Mouse (Mus musculus) layer of hippocampus, adult 11-12 months (tissue): ENCODE results near the gene Wdr90.
"Not testable (repeated sequence)": the region's sequence is repeated elsewhere in the genome, so short reads cannot be mapped to it uniquely, and the experiment has no call there.

Experiments
- DNase-seq: peaks from one replicate; pipeline ENCODE4 v3.0.0; 2022; ENCODE audit warnings: low spot score

The Wdr90 gene

DNA sequence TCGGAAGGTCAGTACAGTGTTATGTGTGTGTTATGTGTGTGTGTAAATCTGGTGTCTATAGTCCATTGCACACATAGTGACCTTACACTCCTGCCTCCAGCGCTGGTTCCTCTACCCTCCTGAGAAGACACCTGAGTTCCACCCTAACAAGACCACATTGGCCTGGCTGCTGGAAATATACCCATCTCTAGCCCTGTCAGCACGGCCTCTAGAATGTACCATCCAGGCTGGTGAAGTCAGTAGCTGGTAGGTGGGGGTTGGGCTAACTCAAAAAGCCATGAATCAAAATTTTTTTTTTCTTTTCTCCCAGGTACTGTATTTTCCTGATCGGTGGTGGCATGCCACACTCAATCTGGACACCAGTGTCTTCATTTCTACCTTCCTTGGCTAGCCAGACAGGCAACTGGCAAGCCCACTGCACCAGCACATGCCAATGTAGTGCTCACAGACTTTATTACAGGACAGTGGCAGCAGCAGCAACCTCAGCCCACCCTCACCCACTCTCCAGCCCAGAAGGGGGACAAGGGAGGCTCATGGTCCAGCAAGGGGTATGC is 31.0 kb downstream of the Wdr90 start:
- DNase-seq: no peak

DNA sequence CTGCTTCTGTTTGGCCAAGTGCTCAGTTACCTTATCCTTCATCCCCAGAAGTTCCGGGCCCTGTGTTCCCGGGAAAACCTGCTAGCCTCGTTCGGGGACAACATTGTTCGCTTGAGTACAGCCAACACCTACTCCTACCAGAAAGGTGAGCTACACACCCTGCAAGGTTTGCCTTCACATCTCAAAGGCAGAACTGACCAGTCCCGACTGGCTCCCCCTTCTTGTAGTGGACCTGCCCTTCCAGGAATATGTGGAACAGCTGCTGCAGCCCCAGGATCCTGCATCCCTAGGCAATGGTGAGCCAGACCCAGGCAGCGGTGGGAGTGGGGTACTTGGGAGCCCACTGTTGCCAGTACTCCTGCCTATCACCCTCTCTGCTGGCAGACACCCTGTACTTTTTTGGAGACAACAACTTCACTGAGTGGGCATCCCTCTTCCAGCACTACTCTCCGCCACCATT is 31.7 kb downstream of the Wdr90 start:
- no peak for DNase-seq

DNA sequence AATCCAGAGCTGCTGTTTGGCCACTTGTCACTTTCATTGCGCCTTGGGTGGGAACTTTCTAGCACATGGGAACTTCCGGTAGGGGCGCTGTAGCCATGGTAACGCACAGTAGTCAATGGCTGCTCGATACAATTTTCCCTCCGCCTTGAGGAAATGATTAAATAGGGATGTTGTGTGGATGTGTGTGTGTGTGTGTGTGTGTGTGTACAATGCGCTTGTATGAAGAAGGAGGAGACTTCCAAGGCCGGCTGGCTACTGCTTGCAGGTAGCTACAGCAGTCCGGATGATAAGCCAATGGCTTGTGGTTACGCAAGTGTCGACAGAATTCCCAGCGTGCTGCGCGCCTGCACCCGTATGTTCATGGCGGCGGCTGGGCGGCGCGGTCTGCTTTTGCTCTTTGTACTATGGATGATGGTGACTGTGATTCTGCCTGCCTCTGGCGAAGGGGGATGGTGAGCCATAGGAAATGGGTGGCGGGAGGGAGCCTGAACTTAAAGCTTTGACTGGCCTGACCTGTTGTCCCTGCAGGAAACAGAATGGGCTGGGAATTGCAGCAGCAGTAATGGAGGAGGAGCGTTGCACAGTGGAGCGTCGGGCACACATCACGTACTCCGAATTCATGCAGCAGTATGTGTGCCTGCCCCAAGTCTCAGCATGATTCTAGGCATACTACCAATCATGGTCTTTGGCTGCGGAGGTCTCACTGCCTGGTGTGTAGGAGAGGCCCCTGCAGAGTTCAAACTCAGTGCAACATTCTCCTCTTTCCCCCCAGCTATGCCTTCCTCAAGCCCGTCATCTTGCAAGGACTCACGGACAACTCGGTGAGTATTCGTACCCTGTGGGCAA is 32.4 kb downstream of the Wdr90 start, which contains the start of gene Jmjd8:
Jmjd8 (plus strand) TSS at position 156 of the 846 bp plus-strand sequence.
- peak; percentile 84 for DNase-seq

DNA sequence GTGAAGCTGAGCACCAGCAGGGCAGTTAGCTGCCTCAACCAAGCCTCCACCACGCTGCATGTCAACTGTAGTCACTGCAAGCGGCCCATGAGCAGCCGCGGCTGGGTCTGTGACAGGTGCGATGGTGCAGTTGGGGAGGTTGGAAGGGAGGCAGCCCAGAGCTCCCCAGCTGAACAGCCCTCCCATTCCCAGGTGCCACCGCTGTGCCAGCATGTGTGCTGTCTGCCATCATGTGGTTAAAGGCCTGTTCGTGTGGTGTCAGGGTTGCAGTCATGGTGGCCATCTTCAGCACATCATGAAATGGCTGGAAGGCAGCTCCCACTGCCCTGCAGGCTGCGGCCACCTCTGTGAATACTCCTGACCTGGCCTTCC is 33.1 kb downstream of the Wdr90 start:
- no peak for DNase-seq

DNA sequence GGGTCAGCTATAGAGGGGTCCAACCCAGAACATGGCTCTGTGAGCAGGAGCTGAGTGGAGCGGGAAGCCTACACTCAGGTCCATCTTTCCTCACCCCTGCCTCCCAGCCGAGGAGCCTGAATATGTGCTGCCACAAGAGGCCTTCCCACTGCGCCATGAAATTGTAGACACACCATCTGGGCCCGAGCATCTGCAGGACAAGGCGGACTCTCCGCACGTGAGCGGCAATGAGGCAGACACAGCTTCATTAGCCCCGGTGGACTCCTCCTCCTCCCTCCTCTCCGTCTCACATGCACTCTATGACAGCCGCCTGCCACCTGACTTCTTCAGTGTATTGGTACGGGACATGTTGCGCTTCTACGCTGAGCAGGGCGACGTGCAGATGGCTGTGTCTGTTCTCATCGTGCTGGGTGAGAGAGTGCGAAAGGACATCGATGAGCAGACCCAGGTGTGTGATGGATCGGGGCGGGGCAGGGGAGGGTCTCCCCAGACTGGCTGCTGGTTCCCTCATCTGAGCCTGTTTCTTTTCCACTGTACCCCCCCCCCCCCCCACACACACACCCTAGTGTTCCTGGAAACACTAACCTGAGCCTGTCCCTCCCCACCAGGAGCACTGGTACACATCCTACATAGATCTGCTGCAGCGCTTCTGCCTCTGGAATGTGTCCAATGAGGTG is 33.6 kb downstream of the Wdr90 start:
- no peak for DNase-seq

DNA sequence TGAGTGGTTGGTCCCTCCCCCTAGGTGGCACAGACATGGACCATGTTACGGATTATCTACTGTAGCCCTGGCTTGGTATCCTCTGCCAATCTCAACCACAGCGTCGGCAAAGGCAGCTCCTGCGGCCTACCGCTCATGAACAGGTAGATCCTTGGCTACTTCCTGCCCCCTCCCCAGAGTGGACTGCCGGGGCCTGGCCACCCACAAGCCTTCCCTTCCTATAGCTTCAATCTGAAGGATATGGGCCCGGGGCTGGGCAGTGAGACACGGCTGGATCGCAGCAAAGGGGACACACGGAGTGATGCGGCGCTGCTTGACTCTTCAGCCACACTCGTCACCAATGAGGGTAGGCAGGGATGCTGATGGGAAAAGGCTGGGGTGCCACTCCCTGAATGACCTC is 34.3 kb downstream of the Wdr90 start:
- DNase-seq: no peak

DNA sequence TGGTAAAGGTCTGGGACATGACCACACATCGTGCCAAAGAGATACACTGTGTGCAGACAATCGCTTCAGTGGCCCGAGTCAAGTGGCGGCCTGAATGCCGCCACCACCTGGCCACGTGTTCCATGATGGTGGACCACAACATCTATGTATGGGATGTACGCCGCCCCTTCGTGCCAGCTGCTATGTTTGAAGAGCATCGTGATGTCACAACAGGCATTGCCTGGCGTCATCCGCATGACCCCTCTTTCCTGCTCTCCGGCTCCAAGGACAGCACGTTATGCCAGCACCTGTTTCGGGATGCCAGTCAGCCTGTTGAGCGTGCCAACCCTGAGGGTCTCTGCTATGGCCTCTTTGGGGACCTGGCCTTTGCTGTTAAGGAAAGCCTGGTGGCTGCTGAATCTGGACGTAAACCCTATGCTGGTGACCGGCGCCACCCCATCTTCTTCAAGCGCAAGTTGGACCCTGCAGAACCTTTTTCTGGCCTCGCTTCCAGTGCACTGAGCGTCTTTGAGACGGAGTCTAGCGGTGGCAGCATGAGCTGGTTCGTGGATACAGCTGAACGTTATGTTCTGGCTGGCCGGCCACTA is 35.2 kb downstream of the Wdr90 start:
- no peak for DNase-seq

DNA sequence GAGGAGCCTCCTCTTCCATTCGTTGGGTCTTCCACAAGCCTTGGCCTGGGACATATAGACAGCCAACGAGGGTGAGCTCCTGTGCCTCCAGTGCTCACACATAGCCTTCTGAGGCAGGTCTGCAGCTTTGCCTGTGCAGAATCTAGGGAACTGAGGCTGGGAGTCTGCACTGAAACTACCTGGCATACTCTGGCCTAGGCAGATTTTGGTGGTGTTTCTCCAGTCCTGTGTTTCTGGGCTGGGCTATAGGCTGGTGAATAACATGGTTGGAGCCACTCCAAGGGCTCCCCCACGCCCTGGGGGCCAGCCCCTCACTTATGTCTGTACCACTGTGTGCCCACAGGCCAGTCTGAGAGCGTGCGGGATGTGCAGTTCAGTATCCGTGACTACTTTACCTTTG is 36.0 kb downstream of the Wdr90 start:
- no peak for DNase-seq

DNA sequence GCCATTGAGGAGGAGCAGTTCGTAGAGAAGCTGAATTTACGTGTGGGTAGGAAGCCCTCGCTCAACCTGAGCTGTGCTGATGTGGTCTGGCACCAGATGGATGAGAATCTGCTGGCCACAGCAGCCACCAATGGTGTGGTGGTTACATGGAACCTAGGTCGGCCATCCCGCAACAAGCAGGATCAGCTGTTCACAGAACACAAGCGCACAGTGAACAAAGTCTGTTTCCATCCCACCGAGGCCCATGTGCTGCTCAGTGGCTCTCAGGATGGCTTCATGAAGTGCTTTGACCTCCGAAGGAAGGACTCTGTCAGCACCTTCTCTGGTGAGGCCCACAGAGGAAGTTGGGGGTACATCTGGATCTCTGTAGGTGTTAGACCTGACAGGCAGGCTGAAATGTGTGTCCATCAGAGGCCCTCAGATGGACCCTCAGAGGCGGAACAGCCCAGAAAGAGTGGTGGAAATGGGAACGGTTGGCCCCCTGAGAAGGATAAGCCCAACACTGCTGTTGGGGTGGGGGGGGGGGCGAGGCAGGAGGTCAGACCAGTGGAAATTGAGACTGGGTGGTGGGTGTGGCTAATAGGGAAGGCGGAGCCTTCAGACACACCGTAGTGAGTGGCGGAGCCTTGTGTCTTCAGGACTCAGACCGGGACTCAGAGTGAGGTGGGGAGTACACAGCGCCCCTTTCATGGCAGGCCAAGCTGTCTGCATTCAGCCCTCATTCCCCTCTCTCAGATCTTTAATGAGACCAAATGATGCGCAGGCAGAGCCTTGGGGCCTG is 36.7 kb downstream of the Wdr90 start:
- DNase-seq: no peak

DNA sequence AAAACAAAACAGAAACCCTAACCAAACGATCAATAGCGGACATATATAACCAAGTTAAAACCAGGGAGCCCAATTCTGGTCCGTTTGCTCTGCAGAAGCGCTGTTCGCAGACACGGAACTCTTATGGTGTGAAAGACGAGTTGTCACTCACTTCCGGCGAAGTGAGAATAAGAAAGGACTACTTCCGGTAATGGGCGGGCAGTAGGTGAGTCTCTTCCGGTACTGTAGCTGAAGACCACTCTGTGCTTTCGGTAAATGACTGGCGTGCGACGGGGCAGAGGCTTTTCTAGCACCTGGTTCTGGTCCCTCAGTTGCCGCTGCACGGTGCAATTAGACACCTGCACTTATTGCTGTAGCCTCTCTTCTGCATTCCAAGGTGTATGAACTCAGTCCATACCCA is 37.8 kb downstream of the Wdr90 start, which contains the start of gene Wdr24:
Wdr24 (plus strand) TSS at position 176 of the 400 bp plus-strand sequence.
- DNase-seq: peak; percentile 86

DNA sequence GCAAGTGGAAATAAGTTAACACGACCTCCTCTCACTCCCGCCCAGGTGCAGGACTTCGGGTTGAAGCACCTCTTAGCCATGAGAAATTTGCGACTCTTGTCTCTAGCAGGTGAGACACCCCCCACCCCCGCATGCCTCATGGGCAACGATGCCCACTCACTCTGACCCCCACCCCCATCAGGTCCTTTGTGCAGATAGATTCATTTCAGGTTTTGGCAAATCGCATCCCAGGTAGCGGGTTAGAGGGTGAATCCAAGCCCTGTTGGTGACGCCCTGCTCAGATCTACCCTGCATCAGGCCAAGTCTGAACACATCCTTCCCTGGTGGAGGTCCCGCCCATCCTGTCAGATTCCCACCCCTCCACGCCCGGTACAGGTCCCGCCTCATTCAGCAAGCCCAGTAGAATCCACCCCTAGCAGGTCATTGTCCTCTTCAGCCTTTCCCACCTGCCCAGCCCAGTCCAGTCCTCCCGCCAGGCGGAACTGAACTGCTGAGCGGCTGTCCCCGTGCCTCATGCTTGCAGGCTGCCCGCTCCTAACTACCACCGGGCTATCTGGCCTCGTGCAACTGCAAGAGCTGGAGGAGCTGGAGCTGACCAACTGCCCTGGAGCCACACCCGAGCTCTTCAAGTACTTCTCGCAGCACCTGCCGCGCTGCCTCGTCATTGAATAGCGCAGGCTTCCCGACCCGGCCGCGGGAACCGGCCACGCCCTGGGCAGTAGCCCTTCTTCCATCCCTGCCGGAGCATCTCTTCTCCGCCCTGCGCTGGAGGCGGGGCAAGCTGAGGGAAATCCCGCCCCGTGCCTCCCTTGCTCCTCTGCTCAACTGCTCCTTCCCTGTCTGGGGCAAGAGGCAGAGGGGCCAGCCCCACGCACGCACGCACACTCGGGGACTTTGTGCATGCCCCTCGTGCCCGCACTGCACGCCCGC is 42.2 kb downstream of the Wdr90 start:
- no peak for DNase-seq

DNA sequence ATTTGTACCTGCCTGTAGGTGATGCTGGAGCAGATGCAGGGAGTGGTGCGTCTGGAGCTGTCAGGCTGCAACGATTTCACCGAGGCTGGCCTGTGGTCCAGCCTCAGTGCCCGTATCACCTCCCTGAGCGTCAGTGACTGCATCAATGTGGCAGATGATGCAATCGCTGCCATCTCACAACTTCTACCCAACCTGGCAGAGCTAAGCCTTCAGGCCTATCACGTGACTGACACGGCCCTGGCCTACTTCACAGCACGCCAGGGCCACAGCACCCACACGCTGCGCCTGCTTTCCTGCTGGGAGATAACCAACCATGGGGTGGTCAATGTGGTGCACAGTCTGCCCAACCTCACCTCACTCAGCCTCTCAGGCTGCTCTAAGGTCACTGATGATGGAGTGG is 43.6 kb downstream of the Wdr90 start:
- no peak for DNase-seq

DNA sequence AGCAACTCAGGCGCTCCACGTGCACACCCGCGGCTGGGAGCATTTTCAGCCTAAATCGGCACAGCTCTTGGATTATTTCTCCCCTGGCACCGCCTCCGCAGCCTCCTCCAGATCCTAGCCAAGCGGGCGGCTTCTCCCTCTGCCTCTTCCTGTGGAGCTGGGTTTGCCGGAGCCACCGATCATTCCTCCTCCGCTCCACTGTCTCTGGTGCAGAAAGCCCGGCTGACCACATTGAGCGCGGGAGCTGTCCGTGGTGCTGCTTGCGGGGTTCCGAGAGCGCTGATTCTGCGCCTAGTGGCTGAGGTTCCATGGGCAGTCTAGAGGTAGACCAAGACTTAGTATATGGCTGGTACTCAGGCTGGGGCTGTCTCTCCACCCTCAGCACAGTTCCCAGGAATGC is 47.8 kb downstream of the Wdr90 start:
- DNase-seq: peak; percentile 81

DNA sequence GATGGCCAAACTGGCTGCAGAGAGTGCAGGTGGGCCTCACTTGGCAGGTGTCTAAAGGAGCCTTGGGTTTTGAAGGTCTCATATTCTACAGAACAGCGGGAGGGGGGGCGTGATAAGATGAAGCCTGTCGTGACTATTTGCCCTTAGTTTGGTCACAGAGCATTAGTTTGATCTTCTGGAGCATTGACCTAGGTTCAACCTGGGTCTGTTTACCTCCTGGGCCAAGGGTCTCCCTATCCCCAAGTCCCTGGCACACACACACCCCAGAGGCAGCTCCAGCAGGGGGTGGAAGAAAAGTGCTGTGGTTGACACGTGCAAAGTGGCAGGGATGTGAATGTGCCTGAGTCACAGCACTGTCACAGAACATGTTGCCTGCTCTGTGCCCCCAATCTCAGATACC is 50.4 kb downstream of the Wdr90 start:
- DNase-seq: no peak

DNA sequence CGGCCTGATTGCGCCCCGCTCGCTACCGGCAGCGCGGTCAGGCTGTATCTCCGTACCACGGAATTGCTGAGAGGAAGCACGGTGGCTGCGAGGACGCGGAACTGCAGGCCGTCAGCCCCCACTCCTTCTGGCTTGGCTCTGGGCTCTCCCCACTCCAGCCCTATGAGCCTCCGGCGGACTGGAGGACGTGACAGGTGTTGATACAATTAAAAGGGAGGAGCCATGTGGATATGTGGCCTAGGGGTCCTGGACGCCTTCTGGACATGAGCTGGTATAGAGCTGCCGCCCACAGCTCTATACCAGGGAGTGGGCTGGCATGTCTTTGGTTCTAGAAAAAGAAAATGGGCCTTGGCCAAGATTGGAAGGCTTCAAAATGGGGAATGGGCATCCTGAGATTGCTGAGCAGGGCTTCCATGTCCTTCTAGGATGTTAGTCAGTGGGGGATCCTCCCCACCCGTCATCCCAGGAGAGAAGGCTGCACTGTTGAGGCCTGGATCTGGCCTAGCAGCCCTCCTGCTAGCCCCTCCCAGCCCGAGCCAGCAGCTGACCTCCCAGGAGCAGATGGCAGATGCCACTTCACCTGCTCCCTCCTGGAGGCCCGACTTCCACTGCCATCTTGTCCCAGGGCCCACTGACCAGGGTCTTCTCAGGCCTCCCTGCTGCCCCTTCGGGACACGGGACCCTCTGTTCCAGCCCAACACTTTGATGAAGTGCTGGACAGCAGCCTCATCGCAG is 51.5 kb downstream of the Wdr90 start:
- no peak for DNase-seq

DNA sequence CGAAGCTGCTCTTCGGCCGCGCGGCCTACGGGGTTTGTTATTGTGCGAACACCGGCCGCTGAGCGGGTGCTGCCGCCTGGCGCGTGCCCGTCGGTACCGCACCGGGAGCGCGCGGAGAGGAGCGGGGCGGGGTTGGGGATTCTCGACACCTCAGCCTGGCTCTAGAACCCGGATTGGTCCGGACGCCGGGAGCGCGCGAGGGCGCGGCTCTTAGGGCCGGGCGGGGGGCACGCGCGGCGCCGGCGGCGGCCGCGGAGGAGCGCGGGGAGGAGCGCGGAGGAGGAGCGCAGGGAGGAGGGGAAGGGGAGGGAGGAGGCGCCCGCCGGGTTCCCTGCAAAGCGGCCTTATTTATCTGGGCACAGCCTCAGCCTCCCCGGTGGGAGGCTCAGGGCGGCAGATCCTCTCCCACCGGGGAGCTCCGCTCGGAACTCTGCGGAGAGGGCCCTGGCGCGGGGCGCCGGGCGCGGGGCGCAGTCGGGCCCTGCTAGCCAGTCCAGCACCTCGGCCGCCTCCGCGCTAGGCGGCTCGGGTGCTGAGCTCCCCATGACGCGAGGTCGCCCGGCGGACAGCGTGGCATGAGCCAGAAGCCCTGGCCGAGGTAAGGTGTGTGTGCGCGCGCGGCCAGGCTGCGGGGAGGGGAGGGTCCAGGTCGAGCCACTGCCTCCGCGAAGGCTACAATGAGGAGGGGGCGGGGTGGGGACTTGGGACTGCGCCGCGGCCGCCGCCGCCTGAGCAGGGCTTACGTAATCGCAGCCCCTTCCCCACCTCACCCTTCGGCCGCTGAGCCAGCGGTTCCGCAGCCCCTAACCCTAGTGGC is 52.3 kb downstream of the Wdr90 start, which contains the start of gene Fbxl16:
Fbxl16 (plus strand) TSS at position 297 of the 817 bp plus-strand sequence.
- DNase-seq: peak; percentile 88

DNA sequence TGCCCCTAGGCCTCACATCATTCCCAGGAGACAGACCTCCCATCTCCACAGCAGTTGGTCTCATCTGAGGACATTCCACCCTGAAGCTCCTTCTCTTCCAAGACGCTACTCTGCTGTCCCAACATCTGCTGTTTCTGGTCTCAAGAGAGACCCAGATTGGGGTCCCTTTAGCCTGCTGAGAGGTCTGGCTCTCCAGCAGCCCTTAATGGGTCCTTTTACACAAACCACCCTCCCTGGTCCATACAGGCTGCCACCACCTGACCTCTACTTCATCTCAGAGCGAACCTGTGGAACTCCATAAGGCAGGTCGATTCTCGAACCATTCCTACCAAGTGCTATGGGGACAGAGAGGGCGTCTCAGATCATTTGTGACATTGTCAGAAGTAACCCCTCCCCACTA is 53.3 kb downstream of the Wdr90 start:
- no peak for DNase-seq

DNA sequence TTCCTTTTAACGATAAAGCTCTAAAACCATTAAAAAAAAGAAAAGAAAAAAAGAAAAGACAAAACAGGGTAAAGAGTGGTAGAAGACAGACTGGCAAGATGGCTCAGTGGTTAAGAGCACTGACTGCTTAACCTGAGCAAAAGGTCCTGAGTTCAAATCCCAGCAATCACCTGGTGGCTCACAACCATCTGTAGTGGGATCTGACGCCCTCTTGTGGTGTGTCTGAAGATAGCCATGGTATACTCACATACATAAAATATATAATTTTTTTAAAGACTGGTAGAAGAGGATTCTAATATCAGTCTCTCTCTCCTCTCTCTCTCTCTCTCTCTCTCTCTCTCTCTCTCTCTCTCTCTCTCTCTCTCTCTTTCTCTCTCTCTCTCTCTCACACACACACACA is 53.8 kb downstream of the Wdr90 start:
- DNase-seq: not testable (repeated sequence)

DNA sequence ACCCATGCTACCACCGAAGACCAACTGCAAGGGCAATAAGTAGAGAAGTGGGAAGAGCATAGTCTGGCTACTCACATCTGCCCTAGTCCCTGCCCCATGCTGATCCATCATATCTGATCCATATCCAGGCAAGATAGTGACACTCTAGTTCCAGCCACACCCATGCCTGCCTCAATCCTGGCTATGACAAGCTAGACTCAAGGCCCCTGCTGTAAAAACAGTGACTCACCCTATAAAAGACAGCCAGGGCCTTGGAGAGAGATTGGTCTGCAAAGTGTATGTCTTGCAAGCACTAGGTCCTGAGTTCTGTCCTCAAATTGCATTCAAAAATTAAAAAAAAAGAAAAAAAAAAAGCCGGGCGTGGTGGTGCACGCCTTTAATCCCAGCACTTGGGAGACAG is 54.8 kb downstream of the Wdr90 start:
- DNase-seq: no peak
